Mouse (Mus musculus) adrenal gland, postnatal 4 days (tissue): ENCODE measurements around the gene Smad9. TPM values are rescaled to one million over a fixed set of nuclear protein-coding genes. Genes with fewer than 3 reads are reported as not detected.
"Not testable (repeated sequence)": the region's sequence is repeated elsewhere in the genome, so short reads cannot be mapped to it uniquely, and the experiment has no call there.

Source experiments
- DNase-seq, 2 experiments: peaks; one replicate each; pipeline ENCODE4 v3.0.0; 2021 to 2022; ENCODE audit warnings: low spot score in 2 of 2, mixed read lengths in 2 of 2
- total RNA-seq, 2 experiments: library from RNA; stranded (reverse); gene quantifications; 2 replicates each; pipeline ENCODE4 v1.2.3; 2021

Smad9 gene
- total RNA-seq, 2 experiments from 2014 or later, result 22.9 to 24.8 TPM

- no peak for DNase-seq
Observed at GRCm38 (mm10) chr3:54756058-54756457, 676 bp downstream of the Smad9 start.

DNA sequence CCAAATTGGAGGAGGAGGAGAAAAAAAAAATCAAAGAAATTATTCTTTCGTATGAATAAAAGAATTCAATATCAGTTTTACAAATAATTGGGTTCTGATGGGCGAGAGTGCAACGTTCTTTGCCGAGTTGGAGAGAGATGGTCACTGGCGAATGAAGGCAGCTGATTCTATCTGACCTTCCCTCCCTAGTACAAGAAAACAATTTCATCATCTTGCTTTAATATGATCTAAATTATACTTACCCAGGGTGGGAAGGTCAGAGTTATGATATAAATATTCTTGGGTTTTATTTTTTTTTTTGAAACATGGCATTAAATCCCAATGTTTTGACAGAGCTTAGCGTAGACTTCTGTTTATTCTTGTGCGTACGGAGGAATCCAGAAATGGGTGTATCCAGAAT, 2.1 kb downstream of the Smad9 start:
- no peak for DNase-seq

DNA sequence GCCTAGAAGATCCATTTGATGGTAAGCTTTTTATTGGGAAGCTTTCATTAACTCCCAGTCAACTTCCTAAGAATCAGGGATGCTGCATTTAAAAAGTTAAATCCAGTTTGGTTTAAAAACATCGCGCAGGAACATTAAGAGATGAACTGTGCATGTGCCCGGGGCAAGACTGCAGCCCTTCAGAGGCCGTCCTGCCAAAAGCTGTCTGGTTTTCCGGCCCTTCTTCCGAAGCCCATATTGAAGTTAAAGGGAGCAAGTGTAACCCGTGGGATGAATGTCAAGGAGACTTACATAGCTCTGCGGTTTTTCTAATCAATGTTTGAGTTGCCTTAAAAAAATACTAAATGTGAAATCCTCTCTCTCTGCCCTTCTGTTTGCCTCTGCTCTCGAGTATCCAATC, 3.8 kb downstream of the Smad9 start:
- no peak for DNase-seq

DNA sequence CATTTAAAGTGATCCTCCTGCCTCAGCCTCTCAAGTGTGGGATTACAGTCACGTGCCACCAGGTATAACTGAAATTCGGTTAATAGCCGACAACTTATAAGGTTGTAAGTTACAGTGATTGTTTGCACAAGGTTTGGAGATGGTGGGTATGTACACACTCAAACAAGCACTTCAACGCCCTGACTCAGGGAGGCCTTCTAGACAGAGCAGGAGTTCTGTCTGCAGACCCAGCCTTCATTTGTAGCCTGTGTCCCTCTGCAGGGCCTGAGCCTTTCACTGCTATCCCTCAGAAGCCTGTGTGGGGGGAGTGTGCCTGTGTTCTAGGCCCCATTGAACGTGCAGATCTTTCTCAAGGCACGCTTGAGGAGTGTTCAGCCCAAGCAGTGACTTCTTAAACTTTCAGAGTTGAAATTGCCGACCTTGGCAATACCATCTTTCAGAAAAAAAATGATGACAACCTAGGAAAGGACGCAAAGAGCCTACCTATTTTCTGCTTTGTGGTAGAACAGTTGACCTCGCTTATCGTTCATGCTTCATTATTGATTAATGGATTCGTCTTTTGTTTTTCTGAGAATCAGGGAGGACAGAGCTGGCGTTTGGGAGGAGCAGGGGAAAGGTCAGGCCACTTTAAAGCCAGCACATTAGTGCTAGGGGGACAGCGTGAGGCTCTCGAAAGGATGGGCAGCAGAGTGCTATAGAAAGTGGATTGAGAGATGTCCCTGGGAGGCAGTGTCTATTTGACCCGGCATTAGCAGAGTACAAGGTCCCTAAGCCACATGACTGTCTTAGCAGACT, 5.1 kb downstream of the Smad9 start:
- no peak for DNase-seq

- DNase-seq, result no peak
Observed at GRCm38 (mm10) chr3:54761258-54761657, 5.9 kb downstream of the Smad9 start.

DNA sequence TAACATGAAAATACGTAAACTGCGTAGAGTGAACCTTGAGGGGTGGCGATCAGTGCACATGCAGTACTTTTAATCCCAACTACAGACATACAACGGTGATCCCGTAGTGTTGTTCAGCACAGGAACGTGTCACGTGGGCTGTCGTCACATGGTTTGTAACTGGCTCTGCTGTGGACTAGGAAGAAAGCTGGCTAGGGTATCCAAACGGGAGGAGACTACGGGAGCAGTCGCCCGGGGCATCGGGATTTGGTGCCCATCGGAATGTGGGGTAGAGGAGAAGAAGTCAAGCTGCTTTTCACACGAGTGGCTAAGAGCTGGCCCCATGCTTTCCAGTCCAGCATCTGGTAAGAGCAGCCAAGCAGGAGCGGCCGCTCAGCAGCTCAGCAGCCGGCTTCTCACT, 9.0 kb downstream of the Smad9 start:
- no peak for DNase-seq

DNA sequence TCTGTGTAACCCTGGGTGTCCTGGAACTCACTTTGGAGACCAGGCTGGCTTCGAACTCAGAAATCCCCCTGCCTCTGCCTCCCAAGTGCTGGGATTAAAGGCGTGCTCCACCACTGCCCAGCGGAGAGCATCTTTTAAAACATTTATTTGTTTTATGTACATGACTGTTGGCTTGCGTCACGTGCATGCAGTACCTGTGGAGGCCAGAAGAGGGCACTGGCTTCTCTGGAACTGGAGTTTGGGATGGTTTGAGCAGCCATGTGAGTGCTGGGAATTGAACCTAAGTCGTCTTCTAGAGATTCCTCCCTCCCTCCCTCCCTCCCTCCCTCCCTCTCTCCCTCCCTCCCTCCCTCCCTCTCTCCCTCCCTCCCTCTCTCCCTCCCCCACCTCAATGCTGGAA, 10.1 kb downstream of the Smad9 start:
- not testable (repeated sequence) for DNase-seq

DNA sequence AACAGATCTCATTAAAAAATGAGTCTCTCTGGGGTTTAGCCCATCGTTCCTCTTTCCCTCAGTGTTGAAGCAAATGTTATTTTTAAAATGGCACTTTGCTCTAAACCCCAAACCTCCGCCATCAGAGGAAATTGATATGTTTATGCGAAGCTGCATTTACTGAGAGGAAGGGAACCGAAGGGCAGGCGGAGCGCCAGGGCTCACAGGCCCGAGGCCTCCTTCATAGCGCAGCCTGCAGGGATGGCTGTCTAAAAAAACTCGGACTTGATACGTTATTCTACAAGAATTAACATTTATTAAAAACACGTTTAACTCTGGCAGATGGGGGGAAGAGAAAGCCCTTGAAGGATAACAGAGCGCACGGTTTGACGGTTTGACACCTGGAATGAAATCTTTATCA, 10.7 kb downstream of the Smad9 start:
- no peak for DNase-seq

- no peak for DNase-seq
Observed at GRCm38 (mm10) chr3:54766811-54767210, 11.4 kb downstream of the Smad9 start.

- DNase-seq, result no peak
Observed at GRCm38 (mm10) chr3:54768592-54768991, 13.2 kb downstream of the Smad9 start.

DNA sequence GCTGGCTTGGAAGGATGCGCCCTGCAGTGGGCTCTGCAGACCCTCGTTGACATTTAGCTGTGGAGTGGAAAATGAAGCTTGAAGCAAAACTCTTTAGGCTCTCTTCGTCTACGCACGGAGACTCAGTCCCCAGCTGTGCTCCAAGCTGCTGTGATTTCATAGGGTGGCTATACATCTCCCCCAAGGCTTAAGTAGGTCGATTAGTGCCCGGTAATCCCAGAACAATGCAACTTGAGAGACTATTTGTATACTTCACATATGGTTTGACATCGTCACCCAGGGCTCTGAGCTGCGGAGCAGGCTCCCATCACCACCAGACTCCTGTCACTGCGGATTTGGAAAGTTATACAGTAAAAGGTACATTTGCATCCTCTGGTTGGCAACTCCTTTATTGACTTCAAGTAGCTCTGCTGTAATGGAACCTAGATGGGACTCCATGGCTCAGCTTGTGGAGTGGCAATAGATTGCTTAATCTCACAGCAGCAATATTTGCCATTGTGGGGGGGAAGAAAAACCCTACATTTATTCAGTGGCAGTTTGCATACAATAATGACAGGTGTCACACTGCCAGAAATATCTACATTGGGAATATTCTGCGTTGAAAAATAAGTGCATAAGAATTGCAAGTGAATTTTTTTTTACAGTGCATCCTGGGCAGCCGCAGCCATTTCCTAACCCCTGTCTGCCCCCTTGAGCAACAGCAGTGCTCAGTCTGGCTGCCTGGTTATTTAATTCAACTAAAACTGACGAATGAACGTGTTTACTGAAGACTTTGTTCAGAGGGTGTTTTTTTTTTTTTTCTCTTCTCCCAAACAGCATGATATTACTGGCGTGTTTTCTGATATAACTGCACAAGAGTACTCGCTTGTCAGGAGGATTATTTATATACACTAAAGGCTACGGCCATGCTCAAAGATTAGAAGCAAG, 14.2 kb downstream of the Smad9 start:
- DNase-seq, result no peak

DNA sequence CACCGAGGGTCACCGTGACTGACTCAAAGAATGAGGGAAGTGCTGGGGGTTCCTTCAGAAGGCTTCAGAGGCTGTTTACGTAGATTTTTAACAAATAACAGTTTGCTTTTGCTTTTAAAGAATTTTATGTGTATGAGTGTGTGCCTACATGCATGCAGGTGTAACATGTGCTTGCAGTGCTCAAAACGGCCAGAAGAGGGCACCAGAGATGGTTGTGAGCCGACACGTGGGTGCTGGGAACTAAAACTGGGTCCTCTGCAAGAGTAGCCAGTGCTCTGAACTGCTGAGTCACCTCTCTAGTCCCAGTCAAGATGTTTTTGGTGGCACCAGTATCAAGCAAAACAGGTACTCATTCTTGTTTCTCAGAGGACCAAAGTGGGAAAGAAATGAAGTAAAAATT, 18.2 kb downstream of the Smad9 start:
- DNase-seq, result no peak

- no peak for DNase-seq
Observed at GRCm38 (mm10) chr3:54775989-54776631, 20.7 kb downstream of the Smad9 start.

GRCm38 (mm10) chr3:54790601-54791000, 35.2 kb downstream of the Smad9 start:
- DNase-seq, result no peak

DNA sequence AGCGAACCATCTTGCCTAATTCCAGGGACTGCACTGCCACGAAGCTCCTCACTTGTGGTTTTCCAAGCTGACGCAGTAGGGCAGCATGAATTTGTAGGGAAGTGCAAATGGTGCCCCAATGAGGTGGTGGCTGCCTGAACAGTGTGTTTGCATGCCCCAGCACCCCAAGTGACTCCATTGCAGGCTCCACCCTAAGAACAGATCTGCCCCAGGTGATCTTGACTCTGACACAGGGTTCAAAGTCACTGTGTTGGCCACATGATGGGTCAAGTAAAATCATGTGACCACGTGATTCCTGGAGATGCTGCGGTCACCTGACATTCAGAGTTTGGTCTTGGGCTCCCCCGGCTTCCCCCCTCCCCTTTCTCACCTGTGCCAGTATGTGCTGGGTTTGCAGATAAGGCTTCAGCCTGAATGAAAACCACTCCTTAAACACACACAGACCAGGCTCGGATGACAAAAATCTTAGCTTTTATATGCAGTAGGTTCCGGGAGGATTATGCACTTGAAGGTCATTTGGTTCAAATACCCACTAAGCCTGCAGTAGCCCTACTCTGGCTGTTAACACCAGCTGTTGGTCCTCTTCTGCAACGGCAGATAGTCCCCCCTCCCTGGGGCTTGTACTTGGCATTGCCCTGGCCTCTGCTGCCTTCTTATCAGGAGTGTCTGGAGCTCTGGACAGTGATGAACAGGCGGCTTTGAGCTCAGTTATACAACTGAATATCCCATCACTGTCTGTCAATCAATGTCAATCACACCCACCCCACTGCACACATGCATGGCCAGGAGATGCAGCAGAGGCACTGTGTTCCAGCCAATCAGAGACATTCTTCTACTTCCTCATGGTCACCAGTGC, 36.7 kb downstream of the Smad9 start:
- DNase-seq, result no peak

DNA sequence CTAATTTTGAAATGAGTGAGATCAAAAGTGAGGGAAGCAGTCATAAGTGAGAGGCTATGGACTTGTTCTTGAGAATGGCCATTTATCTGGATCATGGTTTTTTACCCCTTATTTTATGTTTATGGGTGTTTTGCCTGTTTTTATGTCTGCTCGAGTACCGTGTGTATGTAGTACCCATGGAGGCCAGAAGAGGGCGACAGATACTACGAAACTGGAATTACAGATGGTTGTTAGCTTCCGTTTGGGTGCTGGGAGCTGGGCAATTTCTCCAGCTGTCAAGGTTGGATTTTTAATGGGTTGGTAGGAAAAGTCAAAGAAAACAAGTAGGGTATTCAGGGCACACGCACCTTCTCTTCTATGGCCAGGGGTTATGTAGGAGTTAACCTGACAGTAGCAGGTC, 38.4 kb downstream of the Smad9 start:
- DNase-seq, result no peak

DNA sequence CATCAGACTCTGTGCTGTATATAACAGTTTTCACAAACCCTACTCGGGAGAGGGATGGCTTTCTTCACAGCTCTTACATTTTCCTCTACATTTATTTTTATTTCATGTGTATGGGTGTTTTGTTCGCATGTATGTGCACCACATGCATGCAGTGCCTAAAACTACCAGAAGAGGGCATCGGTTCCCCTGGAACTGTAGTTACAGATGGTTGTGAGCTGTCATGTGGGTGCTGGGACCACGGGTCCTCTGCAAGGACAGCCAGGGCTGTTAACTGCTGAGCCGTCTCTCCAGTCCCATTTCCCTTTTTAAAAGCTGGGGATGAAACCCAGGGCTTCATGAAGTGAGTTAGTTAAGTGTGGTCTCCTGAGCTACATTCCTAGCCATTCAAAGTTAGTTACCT, 40.0 kb downstream of the Smad9 start:
- no peak for DNase-seq

DNA sequence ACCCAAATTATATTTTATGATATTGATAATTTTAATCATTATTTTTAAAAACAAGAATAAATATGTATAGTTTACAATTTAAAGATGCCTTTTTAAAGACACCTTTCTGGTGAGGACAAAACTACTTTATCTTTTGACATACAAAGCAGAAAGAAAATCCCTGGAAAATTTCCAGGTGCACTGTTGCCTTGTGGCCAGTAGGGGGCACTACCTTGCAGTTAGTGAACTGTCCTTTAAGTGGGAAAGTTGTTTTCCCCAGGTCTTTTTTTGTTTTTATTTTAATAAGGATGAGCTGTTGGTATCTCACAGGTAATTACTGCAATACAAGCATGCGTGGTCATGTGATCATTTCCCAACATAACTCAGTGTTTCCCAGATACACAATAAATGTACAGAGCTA, 40.4 kb downstream of the Smad9 start:
- no peak for DNase-seq

- no peak for DNase-seq
Observed at GRCm38 (mm10) chr3:54797211-54797610, 41.8 kb downstream of the Smad9 start.

- no peak for DNase-seq
Observed at GRCm38 (mm10) chr3:54803713-54804112, 48.3 kb downstream of the Smad9 start.
